Mouse (Mus musculus): ENCODE data around the gene Srprb. TPM values are rescaled to one million over a fixed set of nuclear protein-coding genes. Genes with fewer than 3 reads are reported as not detected.

Srprb gene
- polyA plus RNA-seq (2016; fragmentation: Nextera tagmentation; extraction: Ambion mirVana) = 58.0 and 60.0 TPM in 2 replicates

GRCm38 (mm10) chr9:103201561-103202260, at the start of gene Srprb:
Gene Srprb, minus strand, starts transcription at chr9:103202137.
- Histone ChIP-seq H3K9ac (peak within 1 kb of the TSS; percentile 90), H3K36me3 (peaks cover 30% of the 10 kb centered on the region), H3K4me2 (replicated peaks) (peak within 1 kb of the TSS; percentile 71), H3K27me3 (no peaks in the 10 kb centered on the region), H3K27ac (peak within 1 kb of the TSS; percentile 88), H3K4me3 (peak within 1 kb of the TSS; percentile 92), H3K9me3 (no peaks in the 10 kb centered on the region), H3K4me1 (no peaks in the 10 kb centered on the region; the same call in 1 of the 2 replicates)
- ATAC-seq (ENCODE audit: insufficient number of reproducible peaks, insufficient read depth, low FRiP score, low TSS enrichment) = peak; percentile 95
- under 1% methylated on average over 45 of the region's 45 CpGs for WGBS

GRCm38 (mm10) chr9:103248618-103249017, 46.7 kb upstream of the Srprb start:
- 67% methylated on average over 4 of the region's 4 CpGs for WGBS
- no peak for ATAC-seq (ENCODE audit: insufficient number of reproducible peaks, insufficient read depth, low FRiP score, low TSS enrichment)
- H3K4me1 ChIP-seq = no peaks in the 10 kb centered on the region

GRCm38 (mm10) chr9:103246526-103247168, 44.7 kb upstream of the Srprb start:
- Histone ChIP-seq H3K4me2 (replicated peaks) (no peak overlapping the region), H3K9ac (no peak overlapping the region), H3K4me3 (no peak overlapping the region), H3K27ac (no peak overlapping the region), H3K9me3 (no peaks in the 10 kb centered on the region), H3K36me3 (no peaks in the 10 kb centered on the region), H3K27me3 (no peaks in the 10 kb centered on the region), H3K4me1 (no peaks in the 10 kb centered on the region)
- 84% methylated on average over 8 of the region's 8 CpGs for WGBS
- ATAC-seq (ENCODE audit: insufficient number of reproducible peaks, insufficient read depth, low FRiP score, low TSS enrichment) = no peak

More at GRCm38 (mm10) chr9:103248618-103249017, 46.7 kb upstream of the Srprb start:
- H3K9ac ChIP-seq = no peak overlapping the region
- H3K9me3 ChIP-seq = no peaks in the 10 kb centered on the region
- H3K36me3 ChIP-seq = no peaks in the 10 kb centered on the region
- H3K4me2 ChIP-seq (replicated peaks) = no peak overlapping the region
- H3K27me3 ChIP-seq = no peaks in the 10 kb centered on the region
- H3K27ac ChIP-seq = no peak overlapping the region
- no peak overlapping the region for H3K4me3 ChIP-seq

DNA sequence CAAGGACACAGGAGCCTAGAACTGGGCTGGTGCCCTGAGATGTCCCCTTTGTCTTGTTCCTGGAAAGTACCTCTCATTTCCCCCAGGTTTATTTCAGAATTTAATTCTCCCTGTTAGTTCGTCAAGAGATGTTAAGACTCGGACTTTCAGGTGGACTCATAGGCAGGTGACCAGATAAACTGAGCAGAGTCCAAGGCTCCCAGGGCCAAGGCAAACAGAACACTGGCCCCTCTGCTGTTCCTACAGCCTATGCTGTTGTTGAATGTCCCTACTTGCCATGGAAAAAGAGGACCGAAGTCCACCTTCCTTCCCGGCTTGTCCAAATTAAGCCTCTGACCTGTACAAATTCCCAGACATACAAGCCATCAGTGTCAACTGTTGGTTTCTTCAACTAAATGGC, 41.7 kb upstream of the Srprb start:
- H3K27ac ChIP-seq = no peak overlapping the region
- H3K4me3 ChIP-seq = no peak overlapping the region
- no peaks in the 10 kb centered on the region for H3K27me3 ChIP-seq
- 95% methylated on average over 4 of the region's 4 CpGs for WGBS
- no peak overlapping the region for H3K4me2 ChIP-seq (replicated peaks)
- H3K9me3 ChIP-seq = no peaks in the 10 kb centered on the region
- H3K4me1 ChIP-seq = no peaks in the 10 kb centered on the region
- no peak for ATAC-seq (ENCODE audit: insufficient number of reproducible peaks, insufficient read depth, low FRiP score, low TSS enrichment)
- no peaks in the 10 kb centered on the region for H3K36me3 ChIP-seq
- H3K9ac ChIP-seq = no peak overlapping the region

DNA sequence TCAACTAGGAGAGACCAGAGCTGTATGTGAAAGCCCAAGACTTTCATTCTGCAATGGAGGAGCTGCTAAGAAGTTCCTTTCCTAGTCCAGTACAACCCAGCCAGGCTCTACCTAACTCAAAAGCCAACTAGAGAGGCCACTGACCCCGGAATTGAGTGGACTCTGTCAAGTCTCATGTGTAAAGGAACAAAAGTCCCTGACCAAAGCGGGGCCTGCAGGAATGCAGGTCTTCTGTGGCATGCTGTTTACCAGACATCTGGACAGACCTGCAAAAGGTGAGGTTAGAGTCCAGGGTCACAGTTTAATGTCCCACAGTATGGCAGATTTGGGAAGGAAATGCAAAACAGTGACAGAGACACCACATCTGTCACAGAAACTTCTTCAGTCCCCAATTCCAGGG, 39.3 kb upstream of the Srprb start:
- 78% methylated on average over 2 of the region's 2 CpGs for WGBS
- Histone ChIP-seq H3K4me2 (replicated peaks) (no peak overlapping the region), H3K4me3 (no peak overlapping the region), H3K4me1 (no peaks in the 10 kb centered on the region), H3K27me3 (no peaks in the 10 kb centered on the region), H3K9me3 (no peaks in the 10 kb centered on the region), H3K36me3 (no peaks in the 10 kb centered on the region), H3K9ac (no peak overlapping the region), H3K27ac (no peak overlapping the region)
- ATAC-seq (ENCODE audit: insufficient number of reproducible peaks, insufficient read depth, low FRiP score, low TSS enrichment) = no peak

DNA sequence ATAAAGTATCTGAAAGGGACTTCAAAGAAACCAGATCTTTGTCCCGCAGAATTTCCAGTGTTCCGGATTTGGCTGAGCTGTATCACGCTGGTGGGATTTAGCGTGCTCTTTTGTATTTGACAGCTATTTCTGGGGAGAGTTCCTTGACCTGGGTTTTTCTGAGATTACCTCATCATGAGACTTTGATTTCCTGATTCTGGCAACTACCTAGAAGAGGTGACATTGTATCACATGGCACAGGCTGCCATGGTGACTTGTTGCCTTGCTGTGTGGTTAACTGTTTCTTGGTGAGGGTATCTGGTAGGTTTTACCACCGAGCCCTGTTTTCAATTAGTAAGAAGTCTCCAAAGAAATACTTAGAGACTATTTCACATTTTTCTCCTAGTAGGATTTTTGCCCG, 37.5 kb upstream of the Srprb start:
- H3K27ac ChIP-seq = no peak overlapping the region

GRCm38 (mm10) chr9:103234565-103235165, 32.7 kb upstream of the Srprb start:
- peaks cover 10% of the 10 kb centered on the region for H3K4me1 ChIP-seq
- no peak; the same call in 1 of the 2 replicates for ATAC-seq (ENCODE audit: insufficient number of reproducible peaks, insufficient read depth, low FRiP score, low TSS enrichment)
- H3K27ac ChIP-seq = no peak overlapping the region
- no peak overlapping the region for H3K9ac ChIP-seq
- H3K9me3 ChIP-seq = no peaks in the 10 kb centered on the region
- no peaks in the 10 kb centered on the region for H3K36me3 ChIP-seq
- 52% methylated on average over 7 of the region's 7 CpGs for WGBS
- no peaks in the 10 kb centered on the region for H3K27me3 ChIP-seq
- H3K4me2 ChIP-seq (replicated peaks) = no peak overlapping the region
- no peak overlapping the region for H3K4me3 ChIP-seq

More for the DNA sequence above, 37.5 kb upstream of the Srprb start:
- H3K9ac ChIP-seq = no peak overlapping the region
- no peaks in the 10 kb centered on the region for H3K27me3 ChIP-seq
- H3K4me3 ChIP-seq = no peak overlapping the region
- no peaks in the 10 kb centered on the region for H3K4me1 ChIP-seq
- no peak for ATAC-seq (ENCODE audit: insufficient number of reproducible peaks, insufficient read depth, low FRiP score, low TSS enrichment)
- no peak overlapping the region for H3K4me2 ChIP-seq (replicated peaks)
- no peaks in the 10 kb centered on the region for H3K36me3 ChIP-seq
- WGBS = 83% methylated on average over 6 of the region's 6 CpGs
- H3K9me3 ChIP-seq = no peaks in the 10 kb centered on the region

- H3K36me3 ChIP-seq = no peaks in the 10 kb centered on the region
- no peaks in the 10 kb centered on the region for H3K9me3 ChIP-seq
- ATAC-seq (ENCODE audit: insufficient number of reproducible peaks, insufficient read depth, low FRiP score, low TSS enrichment) = no peak
- H3K4me1 ChIP-seq = peaks cover 10% of the 10 kb centered on the region
- H3K27ac ChIP-seq = no peak overlapping the region
- no peak overlapping the region for H3K4me3 ChIP-seq
- no peaks in the 10 kb centered on the region for H3K27me3 ChIP-seq
- H3K4me2 ChIP-seq (replicated peaks) = no peak overlapping the region
- 67% methylated on average over 7 of the region's 7 CpGs for WGBS
- no peak overlapping the region for H3K9ac ChIP-seq
These were observed 32.1 kb upstream of the Srprb start for GRCm38 (mm10) chr9:103234059-103234458.

DNA sequence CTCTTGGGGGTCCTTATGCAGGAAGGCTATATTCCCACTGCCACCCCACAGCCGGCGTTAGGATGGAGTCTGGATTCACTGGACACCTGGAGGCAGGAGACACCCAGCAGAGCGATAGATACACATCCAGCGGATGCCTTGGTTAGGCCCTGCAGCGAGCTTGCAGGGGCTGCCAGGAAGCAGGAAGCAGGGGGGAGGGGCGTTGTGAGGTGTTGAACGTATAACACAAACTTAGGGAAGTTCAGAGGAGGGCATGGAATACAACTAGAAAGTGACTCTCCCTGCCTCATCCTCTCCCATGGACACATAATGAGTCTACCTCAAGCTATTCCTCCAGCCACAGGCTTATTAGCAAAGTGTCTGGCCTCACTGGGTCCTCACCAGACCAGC, 31.1 kb upstream of the Srprb start:
- ATAC-seq (ENCODE audit: insufficient number of reproducible peaks, insufficient read depth, low FRiP score, low TSS enrichment) = no peak
- H3K9me3 ChIP-seq = no peaks in the 10 kb centered on the region
- H3K4me3 ChIP-seq = no peak overlapping the region
- peaks cover 10% of the 10 kb centered on the region for H3K4me1 ChIP-seq
- no peak overlapping the region for H3K27ac ChIP-seq
- H3K27me3 ChIP-seq = no peaks in the 10 kb centered on the region
- H3K9ac ChIP-seq = no peak overlapping the region
- no peaks in the 10 kb centered on the region for H3K36me3 ChIP-seq
- no peak overlapping the region for H3K4me2 ChIP-seq (replicated peaks)
- 57% methylated on average over 7 of the region's 7 CpGs for WGBS

DNA sequence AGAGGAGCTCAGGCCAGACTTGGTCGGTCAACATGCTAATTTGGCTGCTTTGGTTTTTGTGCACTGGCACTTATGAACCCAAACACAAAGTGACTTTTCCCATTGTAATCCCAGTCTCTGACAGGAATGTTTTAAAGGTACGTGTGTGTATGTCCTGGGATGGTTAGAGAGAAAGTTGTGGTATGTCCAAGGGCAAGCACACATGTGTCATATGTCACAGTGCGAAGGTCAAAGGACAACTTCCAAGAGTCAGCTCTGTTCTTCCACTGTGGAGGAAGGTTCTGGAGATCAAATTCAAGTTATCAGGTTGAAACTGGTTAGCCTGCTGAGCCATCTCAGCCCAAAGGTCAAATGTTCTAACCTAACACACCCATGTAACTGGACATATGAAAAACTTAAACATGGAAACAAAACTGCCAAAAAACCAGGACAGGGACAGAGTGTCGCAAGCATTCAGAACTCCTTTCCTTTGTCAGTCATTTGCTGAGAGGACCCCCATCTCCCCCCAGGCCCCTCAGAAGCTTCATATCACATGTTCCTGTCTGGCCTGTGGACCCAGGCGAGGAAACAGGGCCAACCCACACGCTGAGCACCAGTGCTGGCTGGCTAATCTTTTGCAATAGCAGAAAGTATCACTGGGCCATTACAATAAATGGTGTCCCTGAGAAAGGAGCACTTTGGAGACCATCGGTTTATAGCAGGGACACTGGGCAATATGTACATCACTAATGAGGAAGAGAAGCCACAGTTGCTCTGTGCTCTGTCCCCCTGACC, 30.5 kb upstream of the Srprb start:
- Histone ChIP-seq H3K27ac (no peak overlapping the region), H3K4me3 (no peak overlapping the region), H3K4me2 (replicated peaks) (no peak overlapping the region), H3K36me3 (no peaks in the 10 kb centered on the region), H3K4me1 (peaks cover 10% of the 10 kb centered on the region), H3K27me3 (no peaks in the 10 kb centered on the region), H3K9me3 (no peaks in the 10 kb centered on the region), H3K9ac (no peak overlapping the region)
- WGBS = 84% methylated on average over 7 of the region's 7 CpGs
- ATAC-seq (ENCODE audit: insufficient number of reproducible peaks, insufficient read depth, low FRiP score, low TSS enrichment) = no peak

- no peaks in the 10 kb centered on the region for H3K36me3 ChIP-seq
- no peaks in the 10 kb centered on the region for H3K27me3 ChIP-seq
- peaks cover 10% of the 10 kb centered on the region for H3K4me1 ChIP-seq
- H3K9ac ChIP-seq = peak within 1 kb of the TSS; percentile 15; the same call in 1 of the 2 replicates
- no peak for ATAC-seq (ENCODE audit: insufficient number of reproducible peaks, insufficient read depth, low FRiP score, low TSS enrichment)
- H3K4me2 ChIP-seq (replicated peaks) = peak within 1 kb of the TSS; percentile 41
- H3K4me3 ChIP-seq = no peak within 1 kb of the TSS
- WGBS = 49% methylated on average over 29 of the region's 29 CpGs
- H3K9me3 ChIP-seq = no peaks in the 10 kb centered on the region
- peak within 1 kb of the TSS; percentile 46; the same call in 1 of the 2 replicates for H3K27ac ChIP-seq
These were observed 28.4 kb upstream of the Srprb start, which contains the start of the genes Gm20425 and Trf for GRCm38 (mm10) chr9:103230151-103230951. Gene Gm20425, minus strand, starts transcription at chr9:103230307. Gene Trf, minus strand, starts transcription at chr9:103230444.

Data from embryonic facial prominence, embryonic 12.5 days (tissue).